Mouse (Mus musculus) forelimb bud, embryonic 11.5 days (tissue): ENCODE data around the gene Spred2.
"Not testable (repeated sequence)": the region's sequence is repeated elsewhere in the genome, so short reads cannot be mapped to it uniquely, and the experiment has no call there.

Experiments
- DNase-seq: peaks from one replicate; pipeline ENCODE4 v3.0.0-alpha.2; 2012; ENCODE audit warnings: low read depth, low spot score

The Spred2 gene

GRCm38 (mm10) chr11:20018905-20019304 is 94.7 kb downstream of the Spred2 start:
- DNase-seq, result no peak

- DNase-seq, result no peak
Measured at GRCm38 (mm10) chr11:20020720-20021119, 96.5 kb downstream of the Spred2 start.

- no peak for DNase-seq
Measured at GRCm38 (mm10) chr11:20022462-20022861, 98.3 kb downstream of the Spred2 start.

GRCm38 (mm10) chr11:20022911-20023482 is 98.8 kb downstream of the Spred2 start:
- no peak for DNase-seq

GRCm38 (mm10) chr11:20025899-20026298 is 101.7 kb downstream of the Spred2 start:
- DNase-seq, result no peak

- no peak for DNase-seq
Measured at GRCm38 (mm10) chr11:20027719-20028118, 103.5 kb downstream of the Spred2 start.

GRCm38 (mm10) chr11:20028396-20028795 is 104.2 kb downstream of the Spred2 start:
- no peak for DNase-seq

- no peak for DNase-seq
Measured at GRCm38 (mm10) chr11:20029014-20029413, 104.8 kb downstream of the Spred2 start.

- DNase-seq, result not testable (repeated sequence)
Measured at GRCm38 (mm10) chr11:20030973-20031372, 106.8 kb downstream of the Spred2 start.

- no peak for DNase-seq
Measured at GRCm38 (mm10) chr11:20031536-20031935, 107.4 kb downstream of the Spred2 start.

GRCm38 (mm10) chr11:20033541-20034160 is 109.5 kb downstream of the Spred2 start:
- DNase-seq, result no peak

GRCm38 (mm10) chr11:20034337-20034947 is 110.3 kb downstream of the Spred2 start:
- no peak for DNase-seq

GRCm38 (mm10) chr11:20035343-20035928 is 111.3 kb downstream of the Spred2 start:
- DNase-seq, result no peak

- DNase-seq, result no peak
Measured at GRCm38 (mm10) chr11:20035972-20036371, 111.8 kb downstream of the Spred2 start.

GRCm38 (mm10) chr11:20037739-20038138 is 113.6 kb downstream of the Spred2 start:
- DNase-seq, result no peak

- no peak for DNase-seq
Measured at GRCm38 (mm10) chr11:20038723-20039122, 114.5 kb downstream of the Spred2 start.

- no peak for DNase-seq
Measured at GRCm38 (mm10) chr11:20041164-20041920, 117.2 kb downstream of the Spred2 start.

GRCm38 (mm10) chr11:20042106-20042505 is 117.9 kb downstream of the Spred2 start:
- DNase-seq, result no peak

GRCm38 (mm10) chr11:20043256-20043655 is 119.1 kb downstream of the Spred2 start:
- no peak for DNase-seq

- no peak for DNase-seq
Measured at GRCm38 (mm10) chr11:20045586-20045985, 121.4 kb downstream of the Spred2 start.

GRCm38 (mm10) chr11:20052814-20053536 is 128.8 kb downstream of the Spred2 start:
- no peak for DNase-seq
